Mouse (Mus musculus): ENCODE measurements around the gene Cox7a1.

DNA sequence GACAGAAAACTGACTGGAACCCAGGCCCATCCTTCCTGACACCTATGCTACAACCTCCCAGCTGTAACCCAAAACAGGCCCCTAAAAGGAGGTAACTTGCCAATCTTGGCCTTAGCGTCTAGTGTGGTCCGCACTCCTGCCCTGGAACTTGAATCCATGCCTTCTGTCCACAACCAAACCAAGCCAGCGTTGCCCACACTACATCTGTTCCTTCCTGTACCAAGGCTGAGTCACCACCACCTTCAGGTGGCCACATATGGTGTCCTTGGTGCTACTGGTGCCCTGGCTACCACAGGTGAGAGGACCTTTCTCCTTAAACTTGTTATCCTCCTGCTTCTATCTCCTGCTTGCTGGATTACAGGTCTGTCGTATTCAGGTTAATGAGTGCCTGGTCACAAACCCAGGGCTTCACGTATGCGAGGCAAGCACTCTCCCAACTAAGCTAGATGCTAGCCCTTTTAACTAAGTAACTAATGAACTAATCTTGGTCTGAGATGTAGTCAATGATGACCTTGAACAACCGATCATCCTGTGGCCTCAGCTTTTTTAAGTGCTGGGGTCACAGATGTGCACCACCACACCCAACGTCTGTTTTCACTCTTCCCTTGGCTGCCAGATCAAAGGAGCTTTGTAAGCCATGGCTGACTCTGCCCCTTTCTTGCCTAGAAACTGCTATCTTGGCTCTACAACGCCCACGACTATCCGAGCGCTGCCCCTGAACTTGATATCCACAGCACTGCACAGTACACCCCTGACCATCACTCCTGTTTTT is 4.6 kb downstream of the Cox7a1 start:
- TF ChIP-seq MAFK (IDR thresholded peaks at IDR 0.05; ENCODE audit: insufficient read depth, low read depth, low read length): no peak
- no peak for TF ChIP-seq CHD2 (IDR thresholded peaks at IDR 0.05; ENCODE audit: low read depth, low read length)
- no peak for TF ChIP-seq HCFC1 (IDR thresholded peaks at IDR 0.05; ENCODE audit: borderline replicate concordance, insufficient read depth, low read length)
- no peak for TF ChIP-seq ZNF384 (IDR thresholded peaks at IDR 0.05; ENCODE audit: low read depth, low read length)
